Mouse (Mus musculus) liver, embryonic 15.5 days (tissue): ENCODE measurements at regions not wholly inside any gene's neighbourhood (a gene's known extent, or its start where the extent isn't known, plus 50 kb on each side); places are given as distances from the start of the nearest gene placed in this dataset.
A peak's percentile ranks its signal among the peaks of the same experiment; 100 is the strongest.

Experiments used
- ATAC-seq: fragments of 200-750 bp; cut with Nextera tagmentation; 2 replicates; pipeline ENCODE4 v1.8.0; 2017; ENCODE audit warnings: moderate number of reproducible peaks, mild to moderate bottlenecking, moderate library complexity; ENCODE audit not compliant: insufficient read depth
- H3K27ac ChIP-seq: fragments of 300-500 bp; sonication (generic); replicated peaks from 2 replicates; pipeline ENCODE4 v1.5.1; 2015; ENCODE audit warnings: mild to moderate bottlenecking, inconsistent platforms
- H3K27me3 ChIP-seq: fragments of 300-500 bp; sonication (generic); 2 replicates; pipeline ENCODE4 v1.6.1; 2015; ENCODE audit warnings: mild to moderate bottlenecking, inconsistent platforms
- H3K36me3 ChIP-seq: fragments of 300-500 bp; sonication (generic); replicated peaks from 2 replicates; pipeline ENCODE4 v1.6.1; 2015; ENCODE audit warnings: moderate library complexity, mild to moderate bottlenecking, inconsistent platforms
- H3K4me1 ChIP-seq: fragments of 300-500 bp; sonication (generic); replicated peaks from 2 replicates; pipeline ENCODE4 v1.6.1; 2015; ENCODE audit warnings: inconsistent platforms
- H3K4me2 ChIP-seq: fragments of 300-500 bp; sonication (generic); 2 replicates; pipeline ENCODE4 v1.6.1; 2015; ENCODE audit warnings: moderate library complexity, mild to moderate bottlenecking, inconsistent platforms
- H3K4me3 ChIP-seq: fragments of 300-500 bp; sonication (generic); replicated peaks from 2 replicates; pipeline ENCODE4 v1.5.1; 2015; ENCODE audit warnings: mild to moderate bottlenecking, inconsistent platforms
- H3K9ac ChIP-seq: fragments of 300-500 bp; sonication (generic); 2 replicates; pipeline ENCODE4 v1.6.1; 2015; ENCODE audit warnings: moderate library complexity, mild to moderate bottlenecking, inconsistent platforms
- H3K9me3 ChIP-seq: fragments of 300-500 bp; sonication (generic); replicated peaks from 2 replicates; pipeline ENCODE4 v1.6.1; 2016; ENCODE audit warnings: inconsistent platforms
- WGBS: fragments of 180-500 bp; shearing (Covaris S2); methylation state at CpG from one replicate; pipeline ENCODE4 v1.1.7; 2015; ENCODE audit warnings: mixed read lengths; ENCODE audit not compliant: insufficient replicate concordance; 5-methylcytosine and 5-hydroxymethylcytosine counted together

- ATAC-seq, result no peak
- H3K4me3 ChIP-seq, result no peak overlapping the region
- 65% methylated on average over 4 of the region's 4 CpGs for WGBS
- H3K9me3 ChIP-seq, result no peaks in the 10 kb centered on the region
- no peak overlapping the region for H3K9ac ChIP-seq
- H3K36me3 ChIP-seq, result no peaks in the 10 kb centered on the region
- H3K4me1 ChIP-seq, result no peaks in the 10 kb centered on the region
- H3K27ac ChIP-seq, result no peak overlapping the region
- no peak overlapping the region for H3K4me2 ChIP-seq
- no peaks in the 10 kb centered on the region for H3K27me3 ChIP-seq
These were observed 560.1 kb upstream of the Cdh18 start for GRCm38 (mm10) chr15:21988676-21989075.

- Histone ChIP-seq H3K9ac (no peak overlapping the region), H3K4me1 (no peaks in the 10 kb centered on the region)
- 57% methylated on average over 2 of the region's 2 CpGs for WGBS
These were observed 555.5 kb upstream of the Cdh18 start for GRCm38 (mm10) chr15:21993309-21993708.

GRCm38 (mm10) chr15:21995121-21995826 is 553.5 kb upstream of the Cdh18 start:
- ATAC-seq, result no peak
- H3K9ac ChIP-seq, result no peak overlapping the region
- H3K27ac ChIP-seq, result no peak overlapping the region
- H3K4me3 ChIP-seq, result no peak overlapping the region
- no peaks in the 10 kb centered on the region for H3K27me3 ChIP-seq
- H3K36me3 ChIP-seq, result no peaks in the 10 kb centered on the region
- no peaks in the 10 kb centered on the region for H3K4me1 ChIP-seq
- WGBS, result 37% methylated on average over 3 of the region's 3 CpGs
- H3K4me2 ChIP-seq, result no peak overlapping the region
- H3K9me3 ChIP-seq, result no peaks in the 10 kb centered on the region

More at GRCm38 (mm10) chr15:21993309-21993708, 555.5 kb upstream of the Cdh18 start:
- no peak overlapping the region for H3K4me3 ChIP-seq
- no peaks in the 10 kb centered on the region for H3K9me3 ChIP-seq
- H3K27ac ChIP-seq, result no peak overlapping the region
- no peaks in the 10 kb centered on the region for H3K36me3 ChIP-seq
- no peaks in the 10 kb centered on the region for H3K27me3 ChIP-seq
- no peak for ATAC-seq
- no peak overlapping the region for H3K4me2 ChIP-seq

DNA sequence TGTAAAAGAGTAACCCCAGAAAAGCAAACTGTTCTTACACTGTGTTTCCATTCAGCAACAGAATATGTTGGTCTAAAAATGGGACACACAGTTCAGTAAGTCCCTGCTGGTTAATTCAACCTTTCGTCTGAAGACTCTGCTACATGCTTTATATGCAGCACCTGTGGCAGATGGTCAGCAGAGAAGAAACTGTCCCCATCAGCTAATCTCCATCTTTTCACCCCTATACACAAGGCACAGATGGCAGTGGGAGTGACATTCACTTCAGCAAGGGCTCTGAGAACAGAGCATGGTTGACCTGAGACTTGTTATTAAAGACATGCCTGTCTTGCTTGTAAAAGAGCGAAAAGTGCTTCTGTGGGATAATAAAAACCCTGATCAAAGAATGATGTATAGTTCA is 528.8 kb upstream of the Cdh18 start:
- Histone ChIP-seq H3K9me3 (no peaks in the 10 kb centered on the region), H3K4me2 (no peak overlapping the region), H3K4me1 (no peaks in the 10 kb centered on the region), H3K27me3 (no peaks in the 10 kb centered on the region), H3K27ac (no peak overlapping the region), H3K4me3 (no peak overlapping the region), H3K36me3 (no peaks in the 10 kb centered on the region), H3K9ac (no peak overlapping the region)
- 57% methylated on average over 2 of the region's 2 CpGs for WGBS
- ATAC-seq, result no peak

GRCm38 (mm10) chr15:22030215-22030614 is 518.6 kb upstream of the Cdh18 start:
- H3K4me3 ChIP-seq, result no peak overlapping the region
- H3K9me3 ChIP-seq, result no peaks in the 10 kb centered on the region
- H3K27ac ChIP-seq, result no peak overlapping the region
- no peak overlapping the region for H3K4me2 ChIP-seq
- H3K27me3 ChIP-seq, result no peaks in the 10 kb centered on the region
- WGBS, result 52% methylated on average over 3 of the region's 3 CpGs
- H3K4me1 ChIP-seq, result no peaks in the 10 kb centered on the region
- H3K9ac ChIP-seq, result no peak overlapping the region
- H3K36me3 ChIP-seq, result no peaks in the 10 kb centered on the region
- ATAC-seq, result no peak

DNA sequence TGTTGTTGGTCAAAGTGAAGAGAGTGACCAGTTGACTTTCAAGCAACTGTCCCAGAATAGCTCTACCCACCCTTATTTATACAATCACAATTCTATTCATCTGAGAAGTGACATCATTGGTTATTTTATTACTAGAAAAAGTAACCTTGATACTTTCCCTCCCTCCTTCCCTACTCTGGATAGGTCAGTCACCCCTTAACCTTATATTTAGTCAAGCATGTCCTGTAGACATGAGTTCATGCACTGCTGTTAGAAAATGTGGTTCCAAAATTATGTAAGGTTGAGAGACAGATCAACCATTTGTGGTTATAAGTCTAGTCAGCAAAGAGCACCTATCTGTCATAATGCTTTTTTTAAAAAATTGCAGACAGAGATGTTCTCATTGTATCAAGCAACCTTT is 502.4 kb upstream of the Cdh18 start:
- H3K27ac ChIP-seq, result no peak overlapping the region
- no peaks in the 10 kb centered on the region for H3K9me3 ChIP-seq
- H3K4me2 ChIP-seq, result no peak overlapping the region
- no peak; the same call in 1 of the 2 replicates for ATAC-seq
- H3K4me1 ChIP-seq, result no peaks in the 10 kb centered on the region
- no peaks in the 10 kb centered on the region for H3K36me3 ChIP-seq
- H3K4me3 ChIP-seq, result no peak overlapping the region
- no peak overlapping the region for H3K9ac ChIP-seq
- no peaks in the 10 kb centered on the region for H3K27me3 ChIP-seq

DNA sequence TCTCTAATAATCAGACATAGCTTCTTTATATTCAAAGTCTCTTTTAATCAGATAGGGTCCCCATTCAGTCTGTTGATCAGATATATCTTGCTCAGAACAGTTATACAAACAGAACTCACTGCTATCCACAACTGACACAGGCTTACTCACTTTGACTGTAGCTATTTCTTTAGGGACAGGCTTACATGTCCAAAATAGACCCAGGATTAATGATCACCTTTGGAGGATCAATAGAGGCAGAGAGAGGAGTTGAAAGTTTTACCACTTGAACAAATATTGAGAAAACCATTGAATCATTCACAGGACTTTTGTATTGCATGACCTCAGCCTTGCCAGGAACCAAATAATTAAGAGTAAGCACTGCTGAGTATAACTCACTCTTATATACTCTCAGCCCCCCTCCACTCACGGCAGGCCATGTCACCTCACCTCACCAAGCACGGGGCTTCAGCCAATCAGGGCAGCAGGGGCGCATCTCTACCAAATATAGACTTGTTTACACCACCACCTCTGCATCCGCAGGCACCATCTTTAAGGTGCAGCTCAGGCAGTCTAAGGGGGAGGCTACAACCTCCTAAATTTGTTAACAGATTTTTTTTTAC is 501.8 kb upstream of the Cdh18 start:
- Histone ChIP-seq H3K27me3 (no peaks in the 10 kb centered on the region), H3K4me2 (no peak overlapping the region), H3K27ac (no peak overlapping the region), H3K9ac (no peak overlapping the region), H3K9me3 (no peaks in the 10 kb centered on the region), H3K36me3 (no peaks in the 10 kb centered on the region), H3K4me3 (no peak overlapping the region), H3K4me1 (no peaks in the 10 kb centered on the region)
- peak; percentile 77 for ATAC-seq
- 53% methylated on average over 4 of the region's 4 CpGs for WGBS

DNA sequence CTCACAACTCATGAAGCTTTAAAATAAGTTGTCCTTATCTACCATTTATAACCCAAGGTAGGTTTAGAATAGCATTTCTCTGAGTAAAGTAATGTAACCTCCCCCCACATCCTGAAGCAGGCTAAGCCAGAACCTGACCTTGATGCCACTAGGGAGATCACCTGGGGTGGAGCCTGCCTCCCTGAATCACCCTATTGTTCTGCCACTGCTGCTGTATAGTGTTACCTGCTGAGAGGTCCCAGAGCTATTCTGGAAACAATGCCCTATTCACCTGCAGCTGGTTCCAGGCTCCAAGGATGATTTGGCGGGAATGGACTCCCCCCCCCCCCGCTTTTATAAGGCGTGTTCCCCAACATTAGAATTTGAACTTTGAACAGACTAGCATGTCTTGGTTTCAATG is 462.0 kb upstream of the Cdh18 start:
- Histone ChIP-seq H3K9me3 (no peaks in the 10 kb centered on the region), H3K4me1 (no peaks in the 10 kb centered on the region), H3K4me3 (no peak overlapping the region), H3K9ac (no peak overlapping the region), H3K27ac (no peak overlapping the region), H3K27me3 (no peaks in the 10 kb centered on the region), H3K36me3 (no peaks in the 10 kb centered on the region), H3K4me2 (no peak overlapping the region)
- WGBS, result 56% methylated on average over 3 of the region's 3 CpGs
- ATAC-seq, result no peak

DNA sequence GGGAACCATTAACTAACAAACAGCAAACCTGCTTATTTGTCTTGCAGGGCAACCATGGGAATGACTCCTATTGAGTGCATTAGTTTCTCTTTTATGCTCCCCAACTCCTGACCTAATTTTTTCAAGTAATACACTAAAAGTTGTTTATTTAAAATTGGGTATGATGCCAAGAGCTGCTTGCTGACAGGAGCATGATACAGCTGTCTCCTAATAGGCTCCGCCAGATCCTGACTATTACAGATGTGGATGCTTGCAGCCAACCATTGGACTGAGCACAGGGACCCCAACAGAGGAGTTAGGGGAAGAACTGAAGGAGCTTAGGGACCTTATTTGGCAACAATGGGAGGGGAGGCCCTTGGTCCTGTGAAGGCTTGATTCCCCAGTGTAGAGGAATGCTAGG is 427.1 kb upstream of the Cdh18 start:
- WGBS, result 64% methylated on average over 1 of the region's 1 CpGs
- H3K9ac ChIP-seq, result no peak overlapping the region
- no peak overlapping the region for H3K4me2 ChIP-seq
- H3K27ac ChIP-seq, result no peak overlapping the region
- H3K9me3 ChIP-seq, result no peaks in the 10 kb centered on the region
- no peaks in the 10 kb centered on the region for H3K27me3 ChIP-seq
- H3K4me1 ChIP-seq, result no peaks in the 10 kb centered on the region
- ATAC-seq, result no peak
- H3K36me3 ChIP-seq, result no peaks in the 10 kb centered on the region
- H3K4me3 ChIP-seq, result no peak overlapping the region

DNA sequence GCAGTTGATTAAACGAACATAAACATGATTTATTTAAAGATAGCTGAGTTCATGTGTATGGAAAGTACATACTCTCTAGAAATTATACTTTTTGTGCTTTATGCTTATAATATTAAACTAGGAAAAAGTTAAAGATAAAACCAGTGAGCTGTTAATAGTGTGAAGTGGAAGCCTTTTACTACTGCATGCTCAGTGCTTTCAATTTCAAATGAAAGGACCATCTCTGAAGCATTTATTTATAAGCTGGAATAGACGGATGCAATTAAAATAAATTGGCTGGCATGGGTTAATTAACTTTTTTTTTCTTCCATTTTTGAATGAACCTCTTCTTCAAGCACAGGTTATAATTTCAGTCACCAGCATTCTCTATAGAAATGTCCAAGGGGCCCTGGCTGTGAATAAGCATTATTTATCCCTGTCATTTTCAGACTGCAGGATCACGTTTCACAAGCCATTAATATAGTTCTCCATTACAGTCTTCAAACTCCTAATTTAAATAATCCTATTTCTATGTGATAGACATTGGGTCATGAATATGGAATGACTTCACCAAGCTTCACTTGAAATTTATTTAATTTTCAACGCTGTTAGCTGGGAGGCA is 396.8 kb upstream of the Cdh18 start:
- Histone ChIP-seq H3K9me3 (no peaks in the 10 kb centered on the region), H3K36me3 (no peaks in the 10 kb centered on the region), H3K27ac (no peak overlapping the region), H3K4me1 (no peaks in the 10 kb centered on the region), H3K4me2 (no peak overlapping the region), H3K27me3 (no peaks in the 10 kb centered on the region), H3K4me3 (no peak overlapping the region), H3K9ac (no peak overlapping the region)
- no peak for ATAC-seq
- WGBS, result 60% methylated on average over 4 of the region's 4 CpGs

GRCm38 (mm10) chr15:22152678-22153077 is 396.1 kb upstream of the Cdh18 start:
- Histone ChIP-seq H3K4me2 (no peak overlapping the region), H3K27me3 (no peaks in the 10 kb centered on the region), H3K4me1 (no peaks in the 10 kb centered on the region), H3K9ac (no peak overlapping the region), H3K36me3 (no peaks in the 10 kb centered on the region), H3K27ac (no peak overlapping the region), H3K9me3 (no peaks in the 10 kb centered on the region), H3K4me3 (no peak overlapping the region)
- ATAC-seq, result no peak
- 30% methylated on average over 1 of the region's 1 CpGs for WGBS
